Mouse (Mus musculus): Measurements from ENCODE around the gene Efhc1. TPM values are rescaled to one million over a fixed set of nuclear protein-coding genes. Genes with fewer than 3 reads are reported as not detected.

Efhc1 gene
- polyA plus RNA-seq, 1 experiment from 2014 or later = 1.8 TPM

Other genes with a start within 250 kb of the Efhc1 start
- not detected in 2 replicates for gene Il17a, start 220.7 kb upstream of the Efhc1 start, polyA plus RNA-seq (2016; fragmentation: Nextera tagmentation; extraction: Ambion mirVana)
- gene Il17f, start 161.0 kb upstream of the Efhc1 start, polyA plus RNA-seq (2016; fragmentation: Nextera tagmentation; extraction: Ambion mirVana) = 0.54 TPM in 1 of 2 replicates, not detected in the other
- 117 and 118 TPM in 2 replicates for gene Mcm3, start 131.3 kb upstream of the Efhc1 start, polyA plus RNA-seq (2016; fragmentation: Nextera tagmentation; extraction: Ambion mirVana)
- gene Paqr8, start 61.0 kb upstream of the Efhc1 start, polyA plus RNA-seq (2016; fragmentation: Nextera tagmentation; extraction: Ambion mirVana) = 8.9 and 11.8 TPM in 2 replicates
- 3.5 and 4.0 TPM in 2 replicates for gene Tram2, start 127.6 kb downstream of the Efhc1 start, polyA plus RNA-seq (2016; fragmentation: Nextera tagmentation; extraction: Ambion mirVana)